Mouse (Mus musculus): ENCODE data around the gene Rnf6. TPM values are rescaled to one million over a fixed set of nuclear protein-coding genes. Genes with fewer than 3 reads are reported as not detected.

Rnf6 gene
- total RNA-seq (2017): 76.5 to 106 TPM (median 87.9 TPM) in 3 replicates

- peak; percentile 99 for ATAC-seq (replicated peaks; ENCODE audit: insufficient number of reproducible peaks, low FRiP score, low TSS enrichment, poor library complexity, severe bottlenecking)
Observed at GRCm38 (mm10) chr5:146220879-146221714, at the start of gene Rnf6. TSS of gene Rnf6 (minus strand) at chr5:146221555.

GRCm38 (mm10) chr5:146270593-146270992 is 49.2 kb upstream of the Rnf6 start:
- ATAC-seq (replicated peaks; ENCODE audit: insufficient number of reproducible peaks, low FRiP score, low TSS enrichment, poor library complexity, severe bottlenecking): no peak

GRCm38 (mm10) chr5:146267776-146268175 is 46.4 kb upstream of the Rnf6 start:
- no peak for ATAC-seq (replicated peaks; ENCODE audit: insufficient number of reproducible peaks, low FRiP score, low TSS enrichment, poor library complexity, severe bottlenecking)

- no peak for ATAC-seq (replicated peaks; ENCODE audit: insufficient number of reproducible peaks, low FRiP score, low TSS enrichment, poor library complexity, severe bottlenecking)
Observed at GRCm38 (mm10) chr5:146265934-146266591, 44.7 kb upstream of the Rnf6 start.

- no peak for ATAC-seq (replicated peaks; ENCODE audit: insufficient number of reproducible peaks, low FRiP score, low TSS enrichment, poor library complexity, severe bottlenecking)
Observed at GRCm38 (mm10) chr5:146260003-146260402, 38.6 kb upstream of the Rnf6 start.

GRCm38 (mm10) chr5:146253644-146254043 is 32.3 kb upstream of the Rnf6 start:
- no peak for ATAC-seq (replicated peaks; ENCODE audit: insufficient number of reproducible peaks, low FRiP score, low TSS enrichment, poor library complexity, severe bottlenecking)

- no peak for ATAC-seq (replicated peaks; ENCODE audit: insufficient number of reproducible peaks, low FRiP score, low TSS enrichment, poor library complexity, severe bottlenecking)
Observed at GRCm38 (mm10) chr5:146251663-146252429, 30.5 kb upstream of the Rnf6 start.

- no peak for ATAC-seq (replicated peaks; ENCODE audit: insufficient number of reproducible peaks, low FRiP score, low TSS enrichment, poor library complexity, severe bottlenecking)
Observed at GRCm38 (mm10) chr5:146250369-146251075, 29.2 kb upstream of the Rnf6 start.

- ATAC-seq (replicated peaks; ENCODE audit: insufficient number of reproducible peaks, low FRiP score, low TSS enrichment, poor library complexity, severe bottlenecking): peak; percentile 64; the same call in 1 of the 2 replicates
Observed at GRCm38 (mm10) chr5:146248746-146249145, 27.4 kb upstream of the Rnf6 start.

- ATAC-seq (replicated peaks; ENCODE audit: insufficient number of reproducible peaks, low FRiP score, low TSS enrichment, poor library complexity, severe bottlenecking): peak; percentile 23; the same call in 1 of the 2 replicates
Observed at GRCm38 (mm10) chr5:146247709-146248108, 26.4 kb upstream of the Rnf6 start.

- no peak for ATAC-seq (replicated peaks; ENCODE audit: insufficient number of reproducible peaks, low FRiP score, low TSS enrichment, poor library complexity, severe bottlenecking)
Observed at GRCm38 (mm10) chr5:146246386-146246785, 25.0 kb upstream of the Rnf6 start.

- ATAC-seq (replicated peaks; ENCODE audit: insufficient number of reproducible peaks, low FRiP score, low TSS enrichment, poor library complexity, severe bottlenecking): no peak
Observed at GRCm38 (mm10) chr5:146245646-146246370, 24.5 kb upstream of the Rnf6 start.

GRCm38 (mm10) chr5:146245193-146245592 is 23.8 kb upstream of the Rnf6 start:
- no peak for ATAC-seq (replicated peaks; ENCODE audit: insufficient number of reproducible peaks, low FRiP score, low TSS enrichment, poor library complexity, severe bottlenecking)

GRCm38 (mm10) chr5:146241202-146241601 is 19.8 kb upstream of the Rnf6 start:
- ATAC-seq (replicated peaks; ENCODE audit: insufficient number of reproducible peaks, low FRiP score, low TSS enrichment, poor library complexity, severe bottlenecking): no peak

- ATAC-seq (replicated peaks; ENCODE audit: insufficient number of reproducible peaks, low FRiP score, low TSS enrichment, poor library complexity, severe bottlenecking): no peak
Observed at GRCm38 (mm10) chr5:146240771-146241170, 19.4 kb upstream of the Rnf6 start.

- ATAC-seq (replicated peaks; ENCODE audit: insufficient number of reproducible peaks, low FRiP score, low TSS enrichment, poor library complexity, severe bottlenecking): no peak
Observed at GRCm38 (mm10) chr5:146238274-146238673, 16.9 kb upstream of the Rnf6 start.

- ATAC-seq (replicated peaks; ENCODE audit: insufficient number of reproducible peaks, low FRiP score, low TSS enrichment, poor library complexity, severe bottlenecking): no peak
Observed at GRCm38 (mm10) chr5:146234336-146234735, 13.0 kb upstream of the Rnf6 start.

- ATAC-seq (replicated peaks; ENCODE audit: insufficient number of reproducible peaks, low FRiP score, low TSS enrichment, poor library complexity, severe bottlenecking): no peak
Observed at GRCm38 (mm10) chr5:146232816-146233215, 11.5 kb upstream of the Rnf6 start.

All from monocyte, adult 5-6 weeks (primary cell).